Mouse (Mus musculus) spleen, postnatal 36 days (tissue): ENCODE measurements around the gene Anapc2.

Experiments used
- DNase-seq, 2 experiments: peaks; one replicate each; pipeline ENCODE4 v3.0.0; 2022; ENCODE audit warnings: low spot score in 2 of 2, mixed read lengths in 1 of 2

The Anapc2 gene

GRCm38 (mm10) chr2:25267746-25268309, 4.5 kb upstream of the Anapc2 start:
- no peak for DNase-seq

- DNase-seq: no peak
Observed at GRCm38 (mm10) chr2:25272515-25272914, 237 bp downstream of the Anapc2 start.

GRCm38 (mm10) chr2:25273010-25273409, 732 bp downstream of the Anapc2 start:
- no peak for DNase-seq

- DNase-seq: peak; percentile 70 to 77
Observed at GRCm38 (mm10) chr2:25278928-25279882, 6.9 kb downstream of the Anapc2 start.

- no peak for DNase-seq
Observed at GRCm38 (mm10) chr2:25285551-25285950, 13.3 kb downstream of the Anapc2 start.

- DNase-seq: no peak
Observed at GRCm38 (mm10) chr2:25286314-25286713, 14.0 kb downstream of the Anapc2 start.

- no peak for DNase-seq
Observed at GRCm38 (mm10) chr2:25286837-25287636, 14.8 kb downstream of the Anapc2 start.

- no peak for DNase-seq
Observed at GRCm38 (mm10) chr2:25287927-25288649, 15.8 kb downstream of the Anapc2 start, which contains the start of gene Tmem210. TSS of gene Tmem210 (plus strand) at chr2:25288145.

- no peak for DNase-seq
Observed at GRCm38 (mm10) chr2:25288734-25289345, 16.6 kb downstream of the Anapc2 start.

GRCm38 (mm10) chr2:25289651-25290050, 17.4 kb downstream of the Anapc2 start, which contains the start of gene Lrrc26:
TSS of gene Lrrc26 (plus strand) at chr2:25289915.
- DNase-seq: no peak

GRCm38 (mm10) chr2:25290101-25290815, 18.0 kb downstream of the Anapc2 start:
- no peak for DNase-seq

GRCm38 (mm10) chr2:25290816-25291130, 18.5 kb downstream of the Anapc2 start:
- DNase-seq: no peak

GRCm38 (mm10) chr2:25291184-25292053, 19.1 kb downstream of the Anapc2 start:
- DNase-seq: no peak

GRCm38 (mm10) chr2:25292054-25292544, 19.8 kb downstream of the Anapc2 start:
- DNase-seq: no peak

- peak; percentile 43 to 56 for DNase-seq
Observed at GRCm38 (mm10) chr2:25292856-25293255, 20.6 kb downstream of the Anapc2 start.

GRCm38 (mm10) chr2:25293706-25294105, 21.4 kb downstream of the Anapc2 start:
- DNase-seq: no peak

- no peak for DNase-seq
Observed at GRCm38 (mm10) chr2:25297093-25297492, 24.8 kb downstream of the Anapc2 start.

- DNase-seq: no peak
Observed at GRCm38 (mm10) chr2:25298046-25298445, 25.8 kb downstream of the Anapc2 start.

- no peak for DNase-seq
Observed at GRCm38 (mm10) chr2:25303452-25303851, 31.2 kb downstream of the Anapc2 start.
